Mouse (Mus musculus): ENCODE measurements at regions not wholly inside any gene's neighbourhood (a gene's known extent, or its start where the extent isn't known, plus 50 kb on each side); places are given as distances from the start of the nearest gene placed in this dataset.

- DNase-seq (ENCODE audit: low spot score in 2 of 2): no peak
These were observed 676.5 kb upstream of the Foxg1 start for GRCm38 (mm10) chr12:48705963-48706362.

- no peak for DNase-seq (ENCODE audit: low spot score in 2 of 2)
These were observed 668.8 kb upstream of the Foxg1 start for GRCm38 (mm10) chr12:48713646-48714045.

- DNase-seq (ENCODE audit: low spot score in 2 of 2): no peak
These were observed 652.6 kb upstream of the Foxg1 start for GRCm38 (mm10) chr12:48729851-48730250.

GRCm38 (mm10) chr12:48758805-48759396 is 623.6 kb upstream of the Foxg1 start:
- no peak for DNase-seq (ENCODE audit: low spot score in 2 of 2)
